16 mouse cellular contexts compared by ENCODE assay signal in the genomic region with DNA sequence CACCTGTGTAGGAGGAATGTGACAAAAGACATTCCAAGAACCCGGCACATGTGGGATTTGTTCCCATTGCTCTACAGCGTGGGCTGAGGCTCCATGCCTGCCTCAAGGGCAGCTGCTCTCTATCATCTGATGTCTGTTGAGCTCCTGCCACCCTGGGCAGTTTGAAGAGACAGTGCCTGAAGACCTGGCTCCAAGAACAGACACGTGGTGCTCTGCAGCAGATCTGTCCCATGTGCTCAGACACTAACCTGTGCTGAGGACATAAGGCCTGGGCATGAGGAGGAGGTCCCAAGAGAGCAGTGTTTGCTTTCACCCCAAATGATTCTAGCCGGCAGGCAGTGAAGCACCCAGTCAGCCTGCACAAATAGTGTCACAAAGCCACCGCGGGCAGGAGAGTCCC. TPM values are rescaled to one million over a fixed set of nuclear protein-coding genes. Genes with fewer than 3 reads are reported as not detected.
DNase-seq lines count a peak whose midpoint lies in the region; ATAC-seq and TF ChIP-seq lines count a peak whose summit lies in the region.
"Had no signal": no experiment of that assay in that cellular context is flagged by ENCODE, and none has a peak within 500 bp of the region (broad histone marks: within the 10 kb centered on the region; RNA-seq: fewer than 3 reads in every experiment).

No protein-coding gene starts in this region.

- TF ChIP-seq POLR2A in heart, adult 2 months (IDR thresholded peaks at IDR 0.05; ENCODE audit: insufficient read depth, low read depth, low read length): no peak

- 0 out of 2 replicates have a peak, but pooled peaks have one; percentile 57 for TF ChIP-seq EP300 in heart, adult 2 months (IDR thresholded peaks at IDR 0.05; ENCODE audit: insufficient read depth, low read depth, low read length)

- no peak overlapping the region for H3K4me2 ChIP-seq in intestine, embryonic 15.5 days (replicated peaks)
- H3K4me2 ChIP-seq in liver, embryonic 15.5 days: no peak overlapping the region
- H3K4me2 ChIP-seq: heart, embryonic 11.5 days; midbrain, embryonic 11.5 days; stomach, embryonic 15.5 days had no signal

- no peak overlapping the region for H3K9ac ChIP-seq in heart, adult 2 months (ENCODE audit: low read depth, low read length)
- no peak overlapping the region for H3K9ac ChIP-seq in intestine, embryonic 15.5 days
- H3K9ac ChIP-seq in liver, embryonic 15.5 days: no peak overlapping the region
- H3K9ac ChIP-seq: forebrain, postnatal 0 days; stomach, embryonic 15.5 days had no signal

- TF ChIP-seq CTCF in heart, adult 2 months (IDR thresholded peaks at IDR 0.05): no peak

- peaks cover 2% of the 10 kb centered on the region; the same call in 1 of the 2 replicates for H3K36me3 ChIP-seq in heart, adult 2 months (ENCODE audit: control insufficient read depth, insufficient read depth, low read length)
- H3K36me3 ChIP-seq in intestine, embryonic 15.5 days: no peaks in the 10 kb centered on the region
- H3K36me3 ChIP-seq in liver, embryonic 15.5 days (replicated peaks): peaks cover 11% of the 10 kb centered on the region
- H3K36me3 ChIP-seq: stomach, embryonic 15.5 days had no signal

- no peaks in the 10 kb centered on the region for H3K9me3 ChIP-seq in intestine, embryonic 15.5 days
- H3K9me3 ChIP-seq in liver, embryonic 15.5 days (replicated peaks): no peaks in the 10 kb centered on the region
- H3K9me3 ChIP-seq: stomach, embryonic 15.5 days had no signal

- intact Hi-C loops in heart, adult 2 months (cut with DNase I): no loop called here
- intact Hi-C loops in heart, postnatal 14 days (cut with DNase I): no loop called here

- ATAC-seq in intestine, embryonic 15.5 days: no peak
- no peak for ATAC-seq in liver, embryonic 15.5 days (ENCODE audit: insufficient read depth)
- ATAC-seq: forebrain, postnatal 0 days; hindbrain, postnatal 0 days had no signal

- peak; percentile 26 to 56 for DNase-seq in heart, adult 2 months
- no peak for DNase-seq in heart, postnatal 14 days
- peak; percentile 47 for DNase-seq in brain, adult 2 months (ENCODE audit: low read depth, low spot score)
- DNase-seq in spleen, postnatal 14 days (ENCODE audit: low spot score in 2 of 2): no peak
- no peak for DNase-seq in adrenal gland, postnatal 10 days
- no peak for DNase-seq in cerebellum, adult 9-10 months
- DNase-seq: cerebellum, adult 8-10 months; forebrain, postnatal 0 days; thymus, adult 2 months; thymus, postnatal 4 days had no signal

- no peaks in the 10 kb centered on the region; the same call in 1 of the 2 replicates for H3K79me2 ChIP-seq in heart, adult 2 months (replicated peaks; ENCODE audit: control insufficient read depth, insufficient read depth, low read length)

- 54% methylated on average over 6 of the region's 6 CpGs for WGBS in heart, adult 2 months
- WGBS in intestine, embryonic 15.5 days: 69% methylated on average over 6 of the region's 6 CpGs
- 68% methylated on average over 6 of the region's 6 CpGs for WGBS in liver, embryonic 15.5 days (ENCODE audit: insufficient replicate concordance)

- H3K4me1 ChIP-seq in heart, adult 2 months (ENCODE audit: control insufficient read depth, insufficient read depth, low read length): peaks cover 3% of the 10 kb centered on the region; the same call in 1 of the 2 replicates
- H3K4me1 ChIP-seq in intestine, embryonic 15.5 days (replicated peaks): peaks cover 26% of the 10 kb centered on the region
- peaks cover 48% of the 10 kb centered on the region for H3K4me1 ChIP-seq in liver, embryonic 15.5 days (replicated peaks)

- no peaks in the 10 kb centered on the region for H3K27me3 ChIP-seq in heart, adult 2 months (ENCODE audit: control insufficient read depth, insufficient read depth, low read length)
- no peaks in the 10 kb centered on the region for H3K27me3 ChIP-seq in intestine, embryonic 15.5 days (replicated peaks)
- H3K27me3 ChIP-seq in liver, embryonic 15.5 days: no peaks in the 10 kb centered on the region
- H3K27me3 ChIP-seq: stomach, embryonic 15.5 days had no signal

- peak overlapping the region; percentile 40 for H3K27ac ChIP-seq in heart, adult 2 months
- peak overlapping the region; percentile 81; the same call in 1 of the 2 replicates for H3K27ac ChIP-seq in intestine, embryonic 15.5 days
- peak overlapping the region; percentile 63; the same call in 1 of the 2 replicates for H3K27ac ChIP-seq in liver, embryonic 15.5 days (replicated peaks)
- H3K27ac ChIP-seq: hindbrain, postnatal 0 days had no signal

- no peak overlapping the region for H3K4me3 ChIP-seq in heart, adult 2 months
- no peak overlapping the region for H3K4me3 ChIP-seq in intestine, embryonic 15.5 days (replicated peaks)
- H3K4me3 ChIP-seq in liver, embryonic 15.5 days (replicated peaks): no peak overlapping the region
- H3K4me3 ChIP-seq: stomach, embryonic 15.5 days had no signal

RNA-seq across cellular contexts. Expression of gene Dgat2, which starts 13.8 kb away (rescaled TPM):
- 100 to 1,000 TPM; 309 to 376 TPM for total RNA-seq in heart, adult 2 months (2021)
- 347 and 390 TPM in 2 replicates for polyA plus RNA-seq in heart, adult 2 months (2012; rRNA removed)
- total RNA-seq in heart, postnatal 14 days (2021): 100 to 1,000 TPM; 256 to 300 TPM
- 176 and 204 TPM in 2 replicates for polyA plus RNA-seq in intestine, embryonic 15.5 days (2015; fragmentation: Nextera tagmentation; extraction: Ambion mirVana)
- polyA plus RNA-seq in liver, embryonic 15.5 days (2015; fragmentation: Nextera tagmentation; extraction: Ambion mirVana): 137 and 174 TPM in 2 replicates
- 100 to 1,000 TPM; 492 to 561 TPM for total RNA-seq in adrenal gland, postnatal 10 days (2021)

RNA-seq across cellular contexts. Expression of gene Uvrag, which starts 27.8 kb away (rescaled TPM):
- 10 to 100 TPM; 21.0 to 22.1 TPM for total RNA-seq in heart, adult 2 months (2021)
- polyA plus RNA-seq in heart, adult 2 months (2012; rRNA removed): 5.9 and 9.1 TPM in 2 replicates
- total RNA-seq in heart, postnatal 14 days (2021): 10 to 100 TPM; 28.2 to 28.3 TPM
- 20.5 and 20.9 TPM in 2 replicates for polyA plus RNA-seq in intestine, embryonic 15.5 days (2015; fragmentation: Nextera tagmentation; extraction: Ambion mirVana)
- polyA plus RNA-seq in liver, embryonic 15.5 days (2015; fragmentation: Nextera tagmentation; extraction: Ambion mirVana): 8.3 and 9.7 TPM in 2 replicates
- total RNA-seq in adrenal gland, postnatal 10 days (2021): 10 to 100 TPM; 31.8 to 38.0 TPM

Comparison
In these comparisons a context has a peak if more than half of its experiments do, and no peak if none do; other contexts are left out.
1. DNase-seq: peak in heart, adult 2 months (2 of 2) and brain, adult 2 months (single experiment); none in heart, postnatal 14 days (0 of 2), spleen, postnatal 14 days (0 of 2), adrenal gland, postnatal 10 days (single experiment) and cerebellum, adult 9-10 months (single experiment).
2. Peak in every context shown above with its lines, with median percentiles within 50 percentile points of each other: H3K27ac ChIP-seq.